Mouse (Mus musculus): Measurements from ENCODE around the gene Srpk2. TPM values are rescaled to one million over a fixed set of nuclear protein-coding genes. Genes with fewer than 3 reads are reported as not detected.
A peak's percentile ranks its signal among the peaks of the same experiment; 100 is the strongest.

Srpk2 gene
- polyA plus RNA-seq, 1 experiment from 2014 or later: 5.7 TPM

- Histone ChIP-seq H3K36me3 (replicated peaks) (no peaks in the 10 kb centered on the region), H3K4me2 (no peak overlapping the region), H3K9me3 (replicated peaks) (no peaks in the 10 kb centered on the region), H3K27me3 (no peaks in the 10 kb centered on the region), H3K9ac (no peak overlapping the region), H3K27ac (replicated peaks) (no peak overlapping the region), H3K4me3 (replicated peaks) (no peak overlapping the region), H3K4me1 (replicated peaks) (no peaks in the 10 kb centered on the region)
- 52% methylated on average over 4 of the region's 4 CpGs for WGBS (ENCODE audit: insufficient replicate concordance)
- ATAC-seq (ENCODE audit: insufficient read depth): no peak
These were observed 46.4 kb downstream of the Srpk2 start for GRCm38 (mm10) chr5:23638023-23638422.

- Histone ChIP-seq H3K36me3 (replicated peaks) (no peaks in the 10 kb centered on the region), H3K4me3 (replicated peaks) (no peak overlapping the region), H3K9me3 (replicated peaks) (no peaks in the 10 kb centered on the region), H3K4me1 (replicated peaks) (no peaks in the 10 kb centered on the region), H3K4me2 (no peak overlapping the region), H3K9ac (no peak overlapping the region), H3K27me3 (no peaks in the 10 kb centered on the region), H3K27ac (replicated peaks) (no peak overlapping the region)
- ATAC-seq (ENCODE audit: insufficient read depth): no peak
- 19% methylated on average over 8 of the region's 8 CpGs for WGBS (ENCODE audit: insufficient replicate concordance)
These were observed 47.1 kb downstream of the Srpk2 start for GRCm38 (mm10) chr5:23637337-23637736.

- Histone ChIP-seq H3K9ac (no peak overlapping the region), H3K36me3 (replicated peaks) (no peaks in the 10 kb centered on the region), H3K9me3 (replicated peaks) (no peaks in the 10 kb centered on the region), H3K27me3 (no peaks in the 10 kb centered on the region), H3K4me3 (replicated peaks) (no peak overlapping the region), H3K4me2 (no peak overlapping the region), H3K4me1 (replicated peaks) (no peaks in the 10 kb centered on the region), H3K27ac (replicated peaks) (no peak overlapping the region)
- no peak for ATAC-seq (ENCODE audit: insufficient read depth)
- 10% methylated on average over 1 of the region's 1 CpGs for WGBS (ENCODE audit: insufficient replicate concordance)
These were observed 52.9 kb downstream of the Srpk2 start for GRCm38 (mm10) chr5:23631490-23631889.

GRCm38 (mm10) chr5:23627221-23627620 is 57.2 kb downstream of the Srpk2 start:
- no peaks in the 10 kb centered on the region for H3K9me3 ChIP-seq (replicated peaks)
- H3K4me1 ChIP-seq (replicated peaks): no peaks in the 10 kb centered on the region
- ATAC-seq (ENCODE audit: insufficient read depth): no peak
- no peak overlapping the region for H3K9ac ChIP-seq
- no peak overlapping the region for H3K27ac ChIP-seq (replicated peaks)
- WGBS (ENCODE audit: insufficient replicate concordance): 61% methylated on average over 5 of the region's 5 CpGs
- no peak overlapping the region for H3K4me2 ChIP-seq
- H3K4me3 ChIP-seq (replicated peaks): no peak overlapping the region
- H3K27me3 ChIP-seq: no peaks in the 10 kb centered on the region
- no peaks in the 10 kb centered on the region for H3K36me3 ChIP-seq (replicated peaks)

- no peak overlapping the region for H3K9ac ChIP-seq
- H3K27ac ChIP-seq (replicated peaks): no peak overlapping the region
- no peaks in the 10 kb centered on the region for H3K4me1 ChIP-seq (replicated peaks)
- no peaks in the 10 kb centered on the region for H3K36me3 ChIP-seq (replicated peaks)
- no peak overlapping the region for H3K4me2 ChIP-seq
- ATAC-seq (ENCODE audit: insufficient read depth): no peak
- H3K4me3 ChIP-seq (replicated peaks): no peak overlapping the region
- H3K9me3 ChIP-seq (replicated peaks): no peaks in the 10 kb centered on the region
- 69% methylated on average over 2 of the region's 2 CpGs for WGBS (ENCODE audit: insufficient replicate concordance)
- H3K27me3 ChIP-seq: no peaks in the 10 kb centered on the region
These were observed 58.2 kb downstream of the Srpk2 start for GRCm38 (mm10) chr5:23626173-23626572.

GRCm38 (mm10) chr5:23620621-23621020 is 63.8 kb downstream of the Srpk2 start:
- H3K4me3 ChIP-seq (replicated peaks): no peak overlapping the region
- H3K27ac ChIP-seq (replicated peaks): no peak overlapping the region
- no peaks in the 10 kb centered on the region for H3K9me3 ChIP-seq (replicated peaks)
- no peak overlapping the region for H3K9ac ChIP-seq
- 51% methylated on average over 8 of the region's 8 CpGs for WGBS (ENCODE audit: insufficient replicate concordance)
- no peak overlapping the region for H3K4me2 ChIP-seq
- H3K4me1 ChIP-seq (replicated peaks): 0 out of 2 replicates have a peak, but pooled peaks cover 3% of the 10 kb centered on the region
- no peak for ATAC-seq (ENCODE audit: insufficient read depth)
- H3K27me3 ChIP-seq: no peaks in the 10 kb centered on the region
- H3K36me3 ChIP-seq (replicated peaks): no peaks in the 10 kb centered on the region

GRCm38 (mm10) chr5:23618656-23619055 is 65.8 kb downstream of the Srpk2 start:
- Histone ChIP-seq H3K36me3 (replicated peaks) (no peaks in the 10 kb centered on the region), H3K27ac (replicated peaks) (no peak overlapping the region), H3K9me3 (replicated peaks) (no peaks in the 10 kb centered on the region), H3K4me2 (no peak overlapping the region), H3K9ac (no peak overlapping the region), H3K27me3 (no peaks in the 10 kb centered on the region), H3K4me1 (replicated peaks) (peaks cover 8% of the 10 kb centered on the region; the same call in 1 of the 2 replicates), H3K4me3 (replicated peaks) (no peak overlapping the region)
- ATAC-seq (ENCODE audit: insufficient read depth): no peak
- 80% methylated on average over 7 of the region's 7 CpGs for WGBS (ENCODE audit: insufficient replicate concordance)

GRCm38 (mm10) chr5:23617104-23617415 is 67.4 kb downstream of the Srpk2 start:
- H3K9me3 ChIP-seq (replicated peaks): no peaks in the 10 kb centered on the region

GRCm38 (mm10) chr5:23616270-23617103 is 67.9 kb downstream of the Srpk2 start:
- Histone ChIP-seq H3K36me3 (replicated peaks) (no peaks in the 10 kb centered on the region), H3K9ac (peak overlapping the region; percentile 42), H3K27ac (replicated peaks) (peak overlapping the region; percentile 79), H3K4me3 (replicated peaks) (peak overlapping the region; percentile 57), H3K9me3 (replicated peaks) (no peaks in the 10 kb centered on the region), H3K4me1 (replicated peaks) (peaks cover 8% of the 10 kb centered on the region; the same call in 1 of the 2 replicates), H3K27me3 (no peaks in the 10 kb centered on the region), H3K4me2 (peak overlapping the region; percentile 71)
- 3% methylated on average over 11 of the region's 11 CpGs for WGBS (ENCODE audit: insufficient replicate concordance)
- peak; percentile 88 for ATAC-seq (ENCODE audit: insufficient read depth)

More at GRCm38 (mm10) chr5:23617104-23617415, 67.4 kb downstream of the Srpk2 start:
- Histone ChIP-seq H3K4me1 (replicated peaks) (peaks cover 8% of the 10 kb centered on the region; the same call in 1 of the 2 replicates), H3K9ac (peak overlapping the region; percentile 42; the same call in 1 of the 2 replicates), H3K4me3 (replicated peaks) (peak overlapping the region; percentile 57), H3K36me3 (replicated peaks) (no peaks in the 10 kb centered on the region), H3K4me2 (peak overlapping the region; percentile 71), H3K27me3 (no peaks in the 10 kb centered on the region), H3K27ac (replicated peaks) (peak overlapping the region; percentile 79)
- ATAC-seq (ENCODE audit: insufficient read depth): peak; percentile 22; the same call in 1 of the 2 replicates
- WGBS (ENCODE audit: insufficient replicate concordance): 9% methylated on average over 5 of the region's 5 CpGs

- Histone ChIP-seq H3K4me3 (replicated peaks) (peak overlapping the region; percentile 57), H3K27ac (replicated peaks) (peak overlapping the region; percentile 56), H3K27me3 (no peaks in the 10 kb centered on the region), H3K4me1 (replicated peaks) (peaks cover 8% of the 10 kb centered on the region; the same call in 1 of the 2 replicates), H3K9ac (peak overlapping the region; percentile 35), H3K4me2 (peak overlapping the region; percentile 71), H3K36me3 (replicated peaks) (no peaks in the 10 kb centered on the region), H3K9me3 (replicated peaks) (no peaks in the 10 kb centered on the region)
- 15% methylated on average over 5 of the region's 5 CpGs for WGBS (ENCODE audit: insufficient replicate concordance)
- peak; percentile 58 for ATAC-seq (ENCODE audit: insufficient read depth)
These were observed 68.7 kb downstream of the Srpk2 start for GRCm38 (mm10) chr5:23615586-23616269.

- no peak overlapping the region for H3K4me2 ChIP-seq
- no peak overlapping the region for H3K4me3 ChIP-seq (replicated peaks)
- peaks cover 10% of the 10 kb centered on the region; the same call in 1 of the 2 replicates for H3K4me1 ChIP-seq (replicated peaks)
- H3K9ac ChIP-seq: no peak overlapping the region
- no peaks in the 10 kb centered on the region for H3K36me3 ChIP-seq (replicated peaks)
- no peaks in the 10 kb centered on the region for H3K9me3 ChIP-seq (replicated peaks)
- no peak overlapping the region for H3K27ac ChIP-seq (replicated peaks)
- H3K27me3 ChIP-seq: no peaks in the 10 kb centered on the region
- 71% methylated on average over 3 of the region's 3 CpGs for WGBS (ENCODE audit: insufficient replicate concordance)
- no peak for ATAC-seq (ENCODE audit: insufficient read depth)
These were observed 71.6 kb downstream of the Srpk2 start for GRCm38 (mm10) chr5:23612856-23613255.
